Mouse (Mus musculus): ENCODE results near the gene Oxct1.

Oxct1 gene

GRCm38 (mm10) chr15:4139516-4139915 lies 113.3 kb downstream of the Oxct1 start:
- DNase-seq, result no peak

- no peak for DNase-seq
Measured at GRCm38 (mm10) chr15:4145352-4145751, 119.2 kb downstream of the Oxct1 start.

GRCm38 (mm10) chr15:4147700-4148099 lies 121.5 kb downstream of the Oxct1 start:
- no peak for DNase-seq

- no peak for DNase-seq
Measured at GRCm38 (mm10) chr15:4148649-4149389, 122.6 kb downstream of the Oxct1 start.

- no peak for DNase-seq
Measured at GRCm38 (mm10) chr15:4154646-4155045, 128.5 kb downstream of the Oxct1 start.

- DNase-seq, result no peak
Measured at GRCm38 (mm10) chr15:4167946-4168345, 141.8 kb downstream of the Oxct1 start.

GRCm38 (mm10) chr15:4171600-4171999 lies 145.4 kb downstream of the Oxct1 start:
- no peak for DNase-seq

GRCm38 (mm10) chr15:4197913-4198312 lies 171.7 kb downstream of the Oxct1 start:
- no peak for DNase-seq

Data from lung, postnatal 14 days (tissue).